Mouse (Mus musculus) intestine, embryonic 16.5 days (tissue): ENCODE data around the gene Slc19a1. TPM values are rescaled to one million over a fixed set of nuclear protein-coding genes. Genes with fewer than 3 reads are reported as not detected.

Experiments
- ATAC-seq: fragments of 200-750 bp; cut with Nextera tagmentation; 2 replicates; pipeline ENCODE4 v1.8.0; 2017; ENCODE audit warnings: moderate TSS enrichment, moderate library complexity
- H3K27ac ChIP-seq: fragments of 300-500 bp; sonication (generic); 2 replicates; pipeline ENCODE4 v1.5.1; 2014; ENCODE audit warnings: mild to moderate bottlenecking, low read length
- H3K27me3 ChIP-seq: fragments of 300-500 bp; sonication (generic); replicated peaks from 2 replicates; pipeline ENCODE4 v1.6.1; 2014; ENCODE audit warnings: low read length, control low read depth, mixed read lengths; ENCODE audit not compliant: control insufficient read depth, insufficient read depth
- H3K36me3 ChIP-seq: fragments of 300-500 bp; sonication (generic); 2 replicates; pipeline ENCODE4 v1.6.1; 2014; ENCODE audit warnings: low read length, control low read depth; ENCODE audit not compliant: control insufficient read depth, insufficient read depth
- H3K4me1 ChIP-seq: fragments of 300-500 bp; sonication (generic); 2 replicates; pipeline ENCODE4 v1.6.1; 2014; ENCODE audit warnings: low read length, control low read depth, mixed read lengths; ENCODE audit not compliant: control insufficient read depth, insufficient read depth
- H3K4me2 ChIP-seq: fragments of 300-500 bp; sonication (generic); 2 replicates; pipeline ENCODE4 v1.6.1; 2014; ENCODE audit warnings: low read depth, low read length, control low read depth
- H3K4me3 ChIP-seq: fragments of 300-500 bp; sonication (generic); 2 replicates; pipeline ENCODE4 v1.5.1; 2014; ENCODE audit warnings: mild to moderate bottlenecking, low read length
- H3K9ac ChIP-seq: fragments of 300-500 bp; sonication (generic); 2 replicates; pipeline ENCODE4 v1.6.1; 2014; ENCODE audit warnings: low read depth, low read length
- H3K9me3 ChIP-seq: fragments of 300-500 bp; sonication (generic); 2 replicates; pipeline ENCODE4 v1.6.1; 2016; ENCODE audit warnings: low read length, control low read depth; ENCODE audit not compliant: control insufficient read depth
- WGBS: fragments of 180-500 bp; shearing (Covaris S2); extraction: QIAGEN DNeasy Blood & Tissue Kit; methylation state at CpG from one replicate; pipeline ENCODE4 v1.1.7; 2014; 5-methylcytosine and 5-hydroxymethylcytosine counted together
- polyA plus RNA-seq: library from polyadenylated mRNA; unstranded; fragments of >200 nt; fragmentation: Nextera tagmentation; extraction: Ambion mirVana; gene quantifications from 2 replicates; pipeline ENCODE4 v1.2.1, GENCODE M21; 2015

Gene Slc19a1
- polyA plus RNA-seq: 65.3 and 73.7 TPM in 2 replicates

- Histone ChIP-seq H3K27ac (peak within 1 kb of the TSS; percentile 63), H3K4me3 (peak within 1 kb of the TSS; percentile 72), H3K9me3 (no peaks in the 10 kb centered on the region), H3K27me3 (no peaks in the 10 kb centered on the region), H3K4me1 (peaks cover 16% of the 10 kb centered on the region), H3K4me2 (peak within 1 kb of the TSS; percentile 89), H3K36me3 (no peaks in the 10 kb centered on the region), H3K9ac (peak within 1 kb of the TSS; percentile 82)
- ATAC-seq: no peak
- 46% methylated on average over 13 of the region's 13 CpGs for WGBS
These were observed at the start of gene Slc19a1 for GRCm38 (mm10) chr10:77031768-77032375. Gene Slc19a1, plus strand, starts transcription at chr10:77032241.

GRCm38 (mm10) chr10:76988586-76988985 lies 43.5 kb upstream of the Slc19a1 start:
- Histone ChIP-seq H3K36me3 (no peaks in the 10 kb centered on the region), H3K9me3 (no peaks in the 10 kb centered on the region), H3K27ac (no peak overlapping the region), H3K4me2 (no peak overlapping the region), H3K4me1 (no peaks in the 10 kb centered on the region; the same call in 1 of the 2 replicates), H3K4me3 (no peak overlapping the region), H3K27me3 (no peaks in the 10 kb centered on the region), H3K9ac (no peak overlapping the region)
- ATAC-seq: no peak
- 92% methylated on average over 5 of the region's 5 CpGs for WGBS

GRCm38 (mm10) chr10:76992456-76992855 lies 39.6 kb upstream of the Slc19a1 start:
- Histone ChIP-seq H3K27ac (no peak overlapping the region), H3K36me3 (no peaks in the 10 kb centered on the region), H3K27me3 (no peaks in the 10 kb centered on the region), H3K9ac (no peak overlapping the region), H3K4me1 (no peaks in the 10 kb centered on the region; the same call in 1 of the 2 replicates), H3K4me3 (no peak overlapping the region), H3K4me2 (no peak overlapping the region), H3K9me3 (no peaks in the 10 kb centered on the region)
- 78% methylated on average over 3 of the region's 3 CpGs for WGBS
- ATAC-seq: no peak

- H3K9ac ChIP-seq: no peak overlapping the region
- no peak overlapping the region for H3K27ac ChIP-seq
- ATAC-seq: peak; percentile 60
- H3K9me3 ChIP-seq: no peaks in the 10 kb centered on the region
- no peak overlapping the region for H3K4me3 ChIP-seq
- no peak overlapping the region for H3K4me2 ChIP-seq
- no peaks in the 10 kb centered on the region for H3K36me3 ChIP-seq
- 64% methylated on average over 17 of the region's 17 CpGs for WGBS
- H3K4me1 ChIP-seq: 0 out of 2 replicates have a peak, but pooled peaks cover 4% of the 10 kb centered on the region
- no peaks in the 10 kb centered on the region for H3K27me3 ChIP-seq
These were observed 34.1 kb upstream of the Slc19a1 start for GRCm38 (mm10) chr10:76997759-76998513.

GRCm38 (mm10) chr10:77004936-77005335 lies 27.1 kb upstream of the Slc19a1 start:
- H3K9ac ChIP-seq: no peak overlapping the region
- 33% methylated on average over 7 of the region's 7 CpGs for WGBS
- H3K27ac ChIP-seq: no peak overlapping the region

GRCm38 (mm10) chr10:77007433-77008108 lies 24.5 kb upstream of the Slc19a1 start:
- H3K4me2 ChIP-seq: no peak overlapping the region
- H3K9me3 ChIP-seq: no peaks in the 10 kb centered on the region
- no peak overlapping the region for H3K9ac ChIP-seq
- 40% methylated on average over 8 of the region's 8 CpGs for WGBS
- H3K27me3 ChIP-seq: no peaks in the 10 kb centered on the region
- peak overlapping the region; percentile 27; the same call in 1 of the 2 replicates for H3K27ac ChIP-seq
- ATAC-seq: peak; percentile 52
- no peak overlapping the region for H3K4me3 ChIP-seq
- no peaks in the 10 kb centered on the region for H3K36me3 ChIP-seq
- H3K4me1 ChIP-seq: peaks cover 10% of the 10 kb centered on the region

More at GRCm38 (mm10) chr10:77004936-77005335, 27.1 kb upstream of the Slc19a1 start:
- no peaks in the 10 kb centered on the region for H3K27me3 ChIP-seq
- no peak for ATAC-seq
- no peaks in the 10 kb centered on the region for H3K9me3 ChIP-seq
- H3K4me3 ChIP-seq: no peak overlapping the region
- H3K4me1 ChIP-seq: peaks cover 10% of the 10 kb centered on the region
- H3K36me3 ChIP-seq: no peaks in the 10 kb centered on the region
- no peak overlapping the region for H3K4me2 ChIP-seq

GRCm38 (mm10) chr10:77008109-77008561 lies 23.9 kb upstream of the Slc19a1 start:
- Histone ChIP-seq H3K9ac (no peak overlapping the region), H3K4me2 (no peak overlapping the region), H3K4me1 (peaks cover 10% of the 10 kb centered on the region), H3K36me3 (no peaks in the 10 kb centered on the region), H3K9me3 (no peaks in the 10 kb centered on the region), H3K4me3 (no peak overlapping the region), H3K27me3 (no peaks in the 10 kb centered on the region), H3K27ac (peak overlapping the region; percentile 27; the same call in 1 of the 2 replicates)
- ATAC-seq: peak; percentile 46; the same call in 1 of the 2 replicates
- 29% methylated on average over 9 of the region's 9 CpGs for WGBS

GRCm38 (mm10) chr10:77008698-77009097 lies 23.3 kb upstream of the Slc19a1 start:
- no peak overlapping the region for H3K4me2 ChIP-seq
- ATAC-seq: no peak
- H3K36me3 ChIP-seq: no peaks in the 10 kb centered on the region
- H3K27ac ChIP-seq: no peak overlapping the region
- peaks cover 10% of the 10 kb centered on the region for H3K4me1 ChIP-seq
- no peaks in the 10 kb centered on the region for H3K9me3 ChIP-seq
- 79% methylated on average over 3 of the region's 3 CpGs for WGBS
- no peak overlapping the region for H3K4me3 ChIP-seq
- no peak overlapping the region for H3K9ac ChIP-seq
- H3K27me3 ChIP-seq: no peaks in the 10 kb centered on the region

GRCm38 (mm10) chr10:77011681-77012080 lies 20.4 kb upstream of the Slc19a1 start:
- Histone ChIP-seq H3K4me2 (no peak overlapping the region), H3K36me3 (no peaks in the 10 kb centered on the region), H3K4me3 (no peak overlapping the region), H3K9ac (no peak overlapping the region), H3K9me3 (no peaks in the 10 kb centered on the region), H3K4me1 (peaks cover 10% of the 10 kb centered on the region), H3K27ac (no peak overlapping the region), H3K27me3 (no peaks in the 10 kb centered on the region)
- WGBS: 85% methylated on average over 4 of the region's 4 CpGs
- no peak for ATAC-seq
